Mouse (Mus musculus) heart, adult 2 months (tissue): Measurements from ENCODE around the gene Vac14.

Experiments
- CTCF ChIP-seq: fragments of 200-600 bp; IDR thresholded peaks from 2 replicates; pipeline ENCODE4 v1.8.1; 2022; ENCODE audit warnings: antibody characterized with exemption, mild to moderate bottlenecking, moderate library complexity
- EP300 ChIP-seq: fragments of 200-500 bp; IDR thresholded peaks from 2 replicates; pipeline ENCODE4 v1.6.1; 2011; ENCODE audit warnings: low read depth, low read length, control low read depth; ENCODE audit not compliant: insufficient read depth
- POLR2A ChIP-seq: fragments of 200-500 bp; IDR thresholded peaks from 2 replicates; pipeline ENCODE4 v1.6.1; 2011; ENCODE audit warnings: mild to moderate bottlenecking, low read depth, low read length, control low read depth; ENCODE audit not compliant: insufficient read depth

DNA sequence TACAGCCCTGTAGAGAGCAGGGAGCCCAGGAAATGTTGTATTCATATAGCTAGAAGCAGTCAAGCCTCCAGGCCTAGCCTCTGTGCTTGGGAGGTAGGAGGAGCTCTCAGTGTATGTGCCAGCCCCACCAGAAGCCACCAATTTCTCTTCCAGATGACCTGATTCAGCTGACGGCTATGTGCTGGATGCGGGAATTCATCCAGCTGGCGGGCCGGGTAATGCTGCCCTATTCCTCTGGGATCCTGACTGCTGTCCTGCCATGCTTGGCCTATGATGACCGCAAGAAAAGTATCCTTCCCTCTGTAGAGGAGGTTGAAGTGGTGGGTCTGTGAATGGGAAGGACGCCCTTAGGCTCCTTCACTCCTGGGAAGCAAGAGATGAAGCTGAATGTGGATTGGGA lies 17.8 kb downstream of the Vac14 start:
- no peak for TF ChIP-seq CTCF
- no peak for TF ChIP-seq EP300
- TF ChIP-seq POLR2A: no peak
